Comparison of ENCODE assay signal across 8 mouse cellular contexts in the genomic region with DNA sequence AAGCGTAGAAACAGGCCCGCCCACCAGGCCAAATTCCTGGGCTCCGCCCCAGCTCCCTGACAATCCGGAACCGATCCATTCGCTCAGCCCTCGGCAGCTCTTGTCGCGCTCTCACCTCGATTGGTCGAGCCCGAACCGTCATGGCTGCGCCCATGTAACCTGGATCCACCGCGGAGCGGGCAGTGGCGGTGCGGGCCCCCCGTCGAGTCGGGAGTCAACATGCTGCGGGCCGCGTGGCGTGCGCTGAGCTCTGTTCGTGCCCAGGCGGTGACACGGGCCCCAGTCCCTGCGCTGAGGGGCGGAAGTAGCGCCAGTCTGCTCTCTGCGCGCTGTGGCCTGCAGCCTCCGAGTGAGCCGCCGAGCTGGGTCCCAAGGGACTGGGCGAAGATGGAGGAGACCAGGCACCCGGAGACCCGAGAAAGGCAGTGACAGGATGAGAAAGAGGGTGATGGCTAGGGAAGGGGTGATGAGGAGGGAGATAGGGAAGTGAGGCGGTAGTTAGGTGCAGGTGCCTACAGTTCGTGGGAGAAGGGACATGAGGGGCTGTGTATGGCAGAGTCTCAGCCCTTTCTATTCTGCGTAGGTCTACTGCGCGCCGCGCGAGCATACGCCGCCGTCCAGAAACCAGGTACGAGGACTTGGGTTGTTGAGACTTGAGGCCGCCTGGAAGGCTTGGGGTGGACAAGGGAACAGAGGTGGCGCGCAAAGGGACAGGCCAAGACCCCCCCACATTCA. TPM values are rescaled to one million over a fixed set of nuclear protein-coding genes. Genes with fewer than 3 reads are reported as not detected.
A peak's percentile ranks its signal among the peaks of the same experiment; 100 is the strongest.
DNase-seq lines count a peak whose midpoint lies in the region; ATAC-seq and TF ChIP-seq lines count a peak whose summit lies in the region.

Mrps15 (plus strand) TSS at position 75 of the 735 bp plus-strand sequence.

- ATAC-seq in forebrain, embryonic 16.5 days: peak; percentile 98
- peak; percentile 97 for ATAC-seq in lung, postnatal 0 days

- WGBS in forebrain, embryonic 16.5 days: under 1% methylated on average over 56 of the region's 56 CpGs
- WGBS in lung, postnatal 0 days: 1% methylated on average over 53 of the region's 56 CpGs

- H3K27me3 ChIP-seq in MEL (ENCODE audit: control insufficient read depth in 1 of 2, insufficient read depth in 2 of 2, low read length in 2 of 2): no peaks in the 10 kb centered on the region
- no peaks in the 10 kb centered on the region for H3K27me3 ChIP-seq in forebrain, embryonic 16.5 days (replicated peaks; ENCODE audit: control insufficient read depth, insufficient read depth, low read length)
- H3K27me3 ChIP-seq in lung, postnatal 0 days (replicated peaks; ENCODE audit: insufficient read depth, low read length): no peaks in the 10 kb centered on the region

- intact Hi-C loops in heart, postnatal 36 days (cut with DNase I): no loop called here

- TF ChIP-seq POLR2A in MEL (IDR thresholded peaks at IDR 0.05; ENCODE audit: control insufficient read depth in 1 of 2, insufficient read depth in 1 of 2, low read depth in 1 of 2, low read length in 2 of 2, poor library complexity in 1 of 2): peak; percentile 63 to 69; a peak in 3 of 4 replicates

- H3K4me2 ChIP-seq in forebrain, embryonic 16.5 days (ENCODE audit: low read length): peak within 1 kb of the TSS; percentile 83
- H3K4me2 ChIP-seq in lung, postnatal 0 days (replicated peaks; ENCODE audit: low read depth, low read length): peak within 1 kb of the TSS; percentile 85

- peak within 1 kb of the TSS; percentile 95 for H3K9ac ChIP-seq in MEL (ENCODE audit: control insufficient read depth, low read depth, low read length, poor library complexity, severe bottlenecking)
- peak within 1 kb of the TSS; percentile 83 for H3K9ac ChIP-seq in forebrain, embryonic 16.5 days (replicated peaks; ENCODE audit: low read depth, low read length)
- peak within 1 kb of the TSS; percentile 63 for H3K9ac ChIP-seq in lung, postnatal 0 days (replicated peaks; ENCODE audit: low read depth)

- peak within 1 kb of the TSS; percentile 88 to 96 for H3K4me3 ChIP-seq in MEL (ENCODE audit: control insufficient read depth in 1 of 2, insufficient read depth in 1 of 2, low read depth in 2 of 2, low read length in 2 of 2)
- peak within 1 kb of the TSS; percentile 62 for H3K4me3 ChIP-seq in forebrain, embryonic 16.5 days (replicated peaks; ENCODE audit: low read length)
- H3K4me3 ChIP-seq in lung, postnatal 0 days (ENCODE audit: low read depth, low read length): peak within 1 kb of the TSS; percentile 82

- no peak for TF ChIP-seq EP300 in MEL (IDR thresholded peaks at IDR 0.05; ENCODE audit: low read depth in 1 of 2, low read length in 2 of 2)
- peak; percentile 49; the same call in 1 of the 2 replicates for TF ChIP-seq EP300 in lung, postnatal 0 days (IDR thresholded peaks at IDR 0.05)

- H3K36me3 ChIP-seq in MEL (ENCODE audit: control insufficient read depth in 1 of 2, insufficient read depth in 2 of 2, low read length in 2 of 2): peaks cover 0 to 13% of the 10 kb centered on the region in 2 experiments; a peak in 2 of 4 replicates
- H3K36me3 ChIP-seq in forebrain, embryonic 16.5 days (ENCODE audit: control insufficient read depth, insufficient read depth): peaks cover 5% of the 10 kb centered on the region; the same call in 1 of the 2 replicates
- peaks cover 5% of the 10 kb centered on the region; the same call in 1 of the 2 replicates for H3K36me3 ChIP-seq in lung, postnatal 0 days (ENCODE audit: insufficient read depth, low read length)

- H3K4me1 ChIP-seq in MEL (ENCODE audit: control insufficient read depth in 1 of 2, insufficient read depth in 2 of 2, low read length in 2 of 2): peaks cover 0 to 14% of the 10 kb centered on the region in 2 experiments; a peak in 3 of 4 replicates
- peaks cover 13% of the 10 kb centered on the region for H3K4me1 ChIP-seq in forebrain, embryonic 16.5 days (replicated peaks; ENCODE audit: control insufficient read depth, insufficient read depth, low read length)
- peaks cover 7% of the 10 kb centered on the region; the same call in 1 of the 2 replicates for H3K4me1 ChIP-seq in lung, postnatal 0 days (ENCODE audit: insufficient read depth, low read depth, low read length)

- TF ChIP-seq CTCF in MEL (IDR thresholded peaks at IDR 0.05 in 2 of 3, conservative IDR thresholded peaks at IDR 0.05 in 1 of 3; ENCODE audit: control insufficient read depth in 1 of 3, insufficient read depth in 1 of 3, low read depth in 2 of 3, low read length in 3 of 3, poor library complexity in 1 of 3, severe bottlenecking in 1 of 3): no peak
- TF ChIP-seq CTCF in lung, postnatal 0 days (IDR thresholded peaks at IDR 0.05): no peak

- DNase-seq in MEL (ENCODE audit: low read depth, low spot score): peak; percentile 95
- peak; percentile 84 to 87 for DNase-seq in cerebellum, adult 18-20 months
- DNase-seq in heart, postnatal 36 days: peak; percentile 82 to 83
- DNase-seq in layer of hippocampus, adult 8-10 months (ENCODE audit: low spot score in 2 of 2): peak; percentile 71 to 82
- peak; percentile 94 for DNase-seq in lung, postnatal 0 days (ENCODE audit: low spot score)
- peak; percentile 65 for DNase-seq in ovary, postnatal 14 days (ENCODE audit: low spot score)
- DNase-seq in thymus, postnatal 14 days: peak; percentile 73

- peak within 1 kb of the TSS; percentile 65 for H3K27ac ChIP-seq in MEL (ENCODE audit: control insufficient read depth, low read depth, low read length)
- peak within 1 kb of the TSS; percentile 73 for H3K27ac ChIP-seq in forebrain, embryonic 16.5 days (ENCODE audit: low read length)
- peak within 1 kb of the TSS; percentile 60 for H3K27ac ChIP-seq in lung, postnatal 0 days (ENCODE audit: low read length)

- TF ChIP-seq RAD21 in MEL (IDR thresholded peaks at IDR 0.05; ENCODE audit: low read depth, low read length): no peak

- peaks cover 10% of the 10 kb centered on the region for H3K79me2 ChIP-seq in MEL (ENCODE audit: control insufficient read depth, insufficient read depth, low read length, poor library complexity)

- no peaks in the 10 kb centered on the region for H3K9me3 ChIP-seq in MEL (replicated peaks; ENCODE audit: insufficient read depth, low read length)
- H3K9me3 ChIP-seq in forebrain, embryonic 16.5 days (ENCODE audit: control insufficient read depth, low read length): no peaks in the 10 kb centered on the region
- no peaks in the 10 kb centered on the region for H3K9me3 ChIP-seq in lung, postnatal 0 days (ENCODE audit: low read length)

TF ChIP-seq in MEL, 35 proteins besides CTCF, POLR2A, EP300 and RAD21:
- peak; percentile 48; the same call in 1 of the 2 replicates for TF ChIP-seq NRF1 (IDR thresholded peaks at IDR 0.05; ENCODE audit: insufficient read depth, low read depth, low read length, poor library complexity, severe bottlenecking)
- TF ChIP-seq GABPA (IDR thresholded peaks at IDR 0.05; ENCODE audit: low read depth, low read length): no peak
- TF ChIP-seq HCFC1 (IDR thresholded peaks at IDR 0.05; ENCODE audit: low read depth, low read length): peak; percentile 97
- 0 out of 2 replicates have a peak, but pooled peaks have one; percentile 16 for TF ChIP-seq USF1 (IDR thresholded peaks at IDR 0.05; ENCODE audit: low read depth, low read length)
- peak; percentile 90 for TF ChIP-seq ELF1 (IDR thresholded peaks at IDR 0.05; ENCODE audit: low read depth, low read length)
- peak; percentile 55; the same call in 1 of the 2 replicates for TF ChIP-seq TCF12 (IDR thresholded peaks at IDR 0.05; ENCODE audit: low read depth, low read length)
- no peak for TF ChIP-seq ZMIZ1 (IDR thresholded peaks at IDR 0.05; ENCODE audit: low read depth, low read length)
- TF ChIP-seq KAT2A (conservative IDR thresholded peaks at IDR 0.05; ENCODE audit: low read depth, low read length): peak; percentile 83
- TF ChIP-seq CHD2 (IDR thresholded peaks at IDR 0.05; ENCODE audit: low read length): no peak
- TF ChIP-seq MXI1 (IDR thresholded peaks at IDR 0.05; ENCODE audit: low read depth, low read length): peak; percentile 96
- no peak for TF ChIP-seq MAFK (IDR thresholded peaks at IDR 0.05; ENCODE audit: borderline replicate concordance, low read depth, low read length)
- TF ChIP-seq SMC3 (IDR thresholded peaks at IDR 0.05; ENCODE audit: low read depth, low read length): no peak; the same call in 1 of the 2 replicates
- peak; percentile 97 for TF ChIP-seq SIN3A (IDR thresholded peaks at IDR 0.05; ENCODE audit: low read length)
- no peak; the same call in 1 of the 2 replicates for TF ChIP-seq POLR2AphosphoS2 (IDR thresholded peaks at IDR 0.05; ENCODE audit: low read length)
- TF ChIP-seq MAX (IDR thresholded peaks at IDR 0.05; ENCODE audit: low read length): peak; percentile 81
- TF ChIP-seq ETS1 (IDR thresholded peaks at IDR 0.05; ENCODE audit: low read depth, low read length): peak; percentile 30; the same call in 1 of the 2 replicates
- TF ChIP-seq NELFE (IDR thresholded peaks at IDR 0.05; ENCODE audit: low read depth, low read length): peak; percentile 74

RNA-seq across cellular contexts. Expression of gene Mrps15, which starts in this region (rescaled TPM):
- total RNA-seq in MEL (2012; rRNA removed): 91.5 and 92.9 TPM in 2 replicates
- polyA plus RNA-seq in MEL (2012; ENCODE audit: insufficient read depth in 1 of 2, insufficient read length in 2 of 2, low read depth in 1 of 2, low replicate concordance in 2 of 2, missing spikeins in 1 of 2): 100 to 1,000 TPM in 1 of 2 experiments, not detected in 1; 157 TPM
- polyA plus RNA-seq in forebrain, embryonic 16.5 days (2015; fragmentation: Nextera tagmentation; extraction: Ambion mirVana): 103 and 115 TPM in 2 replicates
- 10 to 100 TPM; 79.5 to 82.5 TPM for total RNA-seq in heart, postnatal 36 days (2021)
- 10 to 100 TPM; 42.2 to 55.3 (median 46.5) TPM for total RNA-seq in layer of hippocampus, adult 8-10 months (2022)
- 63.5 and 74.9 TPM in 2 replicates for polyA plus RNA-seq in lung, postnatal 0 days (2015; fragmentation: Nextera tagmentation; extraction: Ambion mirVana)

Comparison
In these comparisons a context has a peak if more than half of its experiments do, and no peak if none do; other contexts are left out.
1. Peak in every context shown above with its lines: DNase-seq, ATAC-seq, H3K4me3 ChIP-seq and H3K27ac ChIP-seq.